In the genomic region with DNA sequence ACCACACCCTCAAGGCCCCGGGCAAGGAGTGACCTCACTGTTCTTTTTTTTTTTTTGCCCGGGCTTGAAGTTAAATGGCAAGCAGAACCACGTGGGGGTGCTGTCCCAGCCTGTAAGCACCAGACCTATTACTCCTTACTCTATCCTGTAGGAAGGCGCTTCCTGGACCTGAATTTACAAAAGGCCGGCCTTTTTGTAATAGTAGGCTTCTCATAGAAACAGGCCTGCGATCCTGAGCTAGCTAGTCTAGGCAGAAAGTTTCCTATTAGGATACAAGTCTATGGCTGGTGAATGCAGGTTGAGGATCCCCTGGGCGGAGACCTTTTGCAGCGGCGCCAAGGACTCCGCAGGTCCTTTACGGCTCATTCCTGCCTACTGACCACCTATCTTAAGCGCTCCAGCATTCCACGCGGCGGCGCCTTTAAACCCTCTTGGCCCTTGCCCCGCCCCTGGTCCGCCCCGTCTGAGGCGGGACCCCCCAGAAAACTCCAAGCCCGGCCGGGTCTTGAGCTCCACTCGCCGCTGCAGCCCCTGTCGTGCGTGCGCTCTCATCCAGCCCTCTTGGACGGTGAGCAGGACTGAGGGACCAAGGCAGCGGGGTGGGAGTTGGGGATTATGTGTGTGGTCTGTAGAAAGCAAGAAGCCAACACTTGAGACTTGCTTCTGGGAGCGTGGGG, we compare ENCODE assay signal across 8 mouse cellular contexts. TPM values are rescaled to one million over a fixed set of nuclear protein-coding genes. Genes with fewer than 3 reads are reported as not detected.
DNase-seq lines count a peak whose midpoint lies in the region; ATAC-seq lines count a peak whose summit lies in the region.

Gene Tagln2 (plus strand): TSS at position 283 of the 677 bp plus-strand sequence.

- H3K4me1 ChIP-seq in neural tube, embryonic 13.5 days (replicated peaks) = peaks cover 53% of the 10 kb centered on the region

- H3K36me3 ChIP-seq in neural tube, embryonic 13.5 days = peaks cover 39% of the 10 kb centered on the region

- peak within 1 kb of the TSS; percentile 41 for H3K4me3 ChIP-seq in neural tube, embryonic 13.5 days

- H3K9me3 ChIP-seq in neural tube, embryonic 13.5 days = no peaks in the 10 kb centered on the region

- WGBS in neural tube, embryonic 13.5 days = 1% methylated on average over 30 of the region's 30 CpGs

- H3K27ac ChIP-seq in neural tube, embryonic 13.5 days (replicated peaks) = peak within 1 kb of the TSS; percentile 74

- H3K9ac ChIP-seq in neural tube, embryonic 13.5 days = peak within 1 kb of the TSS; percentile 71

- intact Hi-C loops in left cerebral cortex, postnatal 25 days (cut with DNase I) = no loop called here

- H3K4me2 ChIP-seq in neural tube, embryonic 13.5 days = peak within 1 kb of the TSS; percentile 61

- H3K27me3 ChIP-seq in neural tube, embryonic 13.5 days = peaks cover 43% of the 10 kb centered on the region

- no peak for DNase-seq in left cerebral cortex, adult 8-10 months (ENCODE audit: low spot score in 2 of 2)
- no peak for DNase-seq in left cerebral cortex, postnatal 25 days (ENCODE audit: low spot score in 2 of 2)
- peak; percentile 86 for DNase-seq in embryo, embryonic 10.5 days (ENCODE audit: low spot score)
- DNase-seq in heart, adult 11 months = peak; percentile 100
- peak; percentile 90 for DNase-seq in kidney, adult 11 months
- DNase-seq in lung, adult 18-20 months = peak; percentile 95 to 96
- peak; percentile 74 for DNase-seq in thymus, postnatal 4 days

- peak; percentile 24 for ATAC-seq in neural tube, embryonic 13.5 days (ENCODE audit: low read depth)

RNA-seq across cellular contexts. Expression of gene Tagln2, which starts in this region (rescaled TPM):
- total RNA-seq in left cerebral cortex, adult 8-10 months (2022) = 10 to 100 TPM in 3 of 4 experiments, 1 to 10 TPM in 1; 9.6 to 15.4 (median 12.5) TPM
- total RNA-seq in left cerebral cortex, postnatal 25 days (2021) = 10 to 100 TPM in 1 of 2 experiments, 1 to 10 TPM in 1; 10.0 to 10.8 TPM
- polyA plus RNA-seq in neural tube, embryonic 13.5 days (2015; fragmentation: Nextera tagmentation; extraction: Ambion mirVana) = 160 and 187 TPM in 2 replicates

Comparison
In these comparisons a context has a peak if more than half of its experiments do, and no peak if none do; other contexts are left out.
1. DNase-seq: peak in embryo, embryonic 10.5 days (single experiment), heart, adult 11 months (single experiment), kidney, adult 11 months (single experiment), lung, adult 18-20 months (2 of 2) and thymus, postnatal 4 days (single experiment); none in left cerebral cortex, adult 8-10 months (0 of 2) and left cerebral cortex, postnatal 25 days (0 of 2).